Mouse (Mus musculus) C2C12 (cell line): ENCODE measurements around the gene Cpt1b.

Experiments
- CEBPB ChIP-seq: IDR thresholded peaks from one replicate; pipeline ENCODE4 v1.6.1; 2011; ENCODE audit warnings: low read depth, mild to moderate bottlenecking, control low read depth, moderate library complexity
- CTCF ChIP-seq: IDR thresholded peaks from one replicate; pipeline ENCODE4 v1.5.1; 2011; ENCODE audit not compliant: control insufficient read depth, insufficient read depth, insufficient read length
- FOSL1 ChIP-seq: IDR thresholded peaks from one replicate; pipeline ENCODE4 v1.8.0; 2011; ENCODE audit warnings: mild to moderate bottlenecking, low read length; ENCODE audit not compliant: poor library complexity, insufficient read depth, severe bottlenecking
- MAX ChIP-seq: IDR thresholded peaks from one replicate; pipeline ENCODE4 v1.6.1; 2011; ENCODE audit warnings: mild to moderate bottlenecking, control low read depth
- MYOD1 ChIP-seq: IDR thresholded peaks from one replicate; pipeline ENCODE4 v1.6.1; 2011; ENCODE audit warnings: low read depth; ENCODE audit not compliant: control insufficient read depth, insufficient read length
- USF1 ChIP-seq: IDR thresholded peaks from one replicate; pipeline ENCODE4 v1.6.1; 2011; ENCODE audit warnings: low read depth, mild to moderate bottlenecking, control low read depth, moderate library complexity

- TF ChIP-seq USF1: no peak
- TF ChIP-seq CEBPB: no peak
- no peak for TF ChIP-seq CTCF
- no peak for TF ChIP-seq MYOD1
- no peak for TF ChIP-seq FOSL1
- TF ChIP-seq MAX: no peak
These were observed 3.7 kb downstream of the Cpt1b start for GRCm38 (mm10) chr15:89421938-89422337.
